Mouse (Mus musculus) testis, postnatal 14 days (tissue): ENCODE measurements around the gene Rpe.
"Not testable (repeated sequence)": the region's sequence is repeated elsewhere in the genome, so short reads cannot be mapped to it uniquely, and the experiment has no call there.

Experiments
- DNase-seq: peaks from one replicate; pipeline ENCODE4 v3.0.0; 2021; ENCODE audit warnings: low spot score

Rpe gene

GRCm38 (mm10) chr1:66700693-66701575, at the start of gene Rpe:
Gene Rpe (plus strand): TSS chr1:66700831.
- peak; percentile 93 for DNase-seq

DNA sequence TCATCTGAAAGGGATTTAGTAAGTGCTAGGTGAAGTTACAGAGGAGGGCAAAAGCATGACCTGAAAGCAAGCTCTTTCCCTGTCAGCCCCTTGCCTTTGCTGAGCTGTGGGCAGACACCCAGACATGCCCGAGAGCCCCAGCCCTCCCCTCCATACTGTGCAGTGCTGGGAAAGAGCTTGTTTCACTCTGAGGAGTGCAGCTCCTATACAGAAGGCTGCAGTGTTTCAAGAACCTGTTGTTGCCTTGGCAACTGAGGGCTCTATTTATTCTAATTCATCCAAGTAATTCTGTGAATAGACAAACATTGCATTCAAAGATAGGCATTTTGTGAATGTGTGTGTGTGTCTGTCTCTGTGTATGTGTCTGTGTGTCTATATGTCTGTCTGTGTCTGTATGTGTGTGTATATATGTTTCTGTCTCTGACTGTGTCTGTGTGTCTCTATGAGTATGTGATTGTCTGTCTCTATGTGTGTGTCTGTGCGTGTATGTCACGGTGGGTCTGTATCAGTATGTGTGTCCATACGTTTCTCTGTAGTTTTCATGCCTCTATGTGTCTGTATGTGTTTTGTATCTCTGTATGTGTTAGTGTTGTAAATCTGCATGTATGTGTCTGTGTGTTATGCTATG, 45.4 kb upstream of the Rpe start:
- DNase-seq = no peak

DNA sequence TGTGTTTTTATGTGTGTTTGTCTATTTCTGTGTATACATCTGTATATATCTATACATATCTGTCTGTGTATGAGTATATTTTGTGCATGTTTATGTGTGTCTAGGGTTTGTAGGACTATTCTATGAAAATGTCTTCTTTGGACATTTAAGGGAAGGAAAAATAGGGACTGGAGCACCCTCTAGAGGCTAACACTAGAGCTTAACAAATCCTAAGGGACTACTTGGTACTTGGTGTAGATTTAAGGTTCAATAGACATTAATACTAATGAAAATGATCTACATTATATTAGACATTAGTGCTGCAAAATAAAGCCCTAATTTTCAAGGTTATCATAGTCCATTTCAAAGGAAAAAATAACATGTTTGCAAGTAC, 44.9 kb upstream of the Rpe start:
- DNase-seq = no peak

DNA sequence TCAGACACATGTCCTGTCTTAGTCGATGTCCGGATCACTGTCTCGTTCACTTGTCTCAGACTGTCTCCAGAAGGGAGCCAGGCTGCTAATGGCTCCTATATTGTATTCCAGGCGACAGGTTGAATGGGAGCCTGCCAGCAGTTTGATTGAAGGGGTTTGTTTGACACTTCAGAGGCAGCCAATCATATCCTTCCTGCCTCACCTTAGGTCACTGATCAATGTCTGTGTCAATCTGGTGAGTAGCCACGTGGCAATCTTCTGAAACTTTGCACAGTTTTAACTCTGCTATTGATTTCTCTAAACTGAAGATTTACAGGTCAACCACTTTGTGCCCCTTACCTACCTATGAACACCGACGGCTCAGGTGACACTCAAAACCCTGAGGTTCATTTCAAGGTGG, 29.2 kb upstream of the Rpe start:
- no peak for DNase-seq

DNA sequence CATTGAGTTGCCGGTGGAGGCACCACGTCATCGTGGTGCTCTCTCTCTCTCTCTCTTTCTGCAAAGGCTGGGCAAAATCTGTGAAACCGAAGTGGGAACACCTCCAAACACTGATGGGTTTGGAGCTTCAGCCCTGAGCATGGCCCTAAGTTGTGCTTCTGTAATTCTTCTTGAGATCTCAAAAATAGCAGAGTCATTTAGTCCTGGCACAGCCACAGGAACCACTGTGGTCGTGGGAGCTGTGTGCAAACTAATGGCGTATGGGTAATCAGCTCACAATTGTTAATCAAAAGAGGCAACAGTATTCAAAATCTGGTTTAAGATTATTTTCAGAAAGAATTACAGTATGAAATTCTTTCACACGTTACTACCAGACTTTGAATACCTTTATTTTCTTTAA, 27.8 kb upstream of the Rpe start:
- DNase-seq = no peak

DNA sequence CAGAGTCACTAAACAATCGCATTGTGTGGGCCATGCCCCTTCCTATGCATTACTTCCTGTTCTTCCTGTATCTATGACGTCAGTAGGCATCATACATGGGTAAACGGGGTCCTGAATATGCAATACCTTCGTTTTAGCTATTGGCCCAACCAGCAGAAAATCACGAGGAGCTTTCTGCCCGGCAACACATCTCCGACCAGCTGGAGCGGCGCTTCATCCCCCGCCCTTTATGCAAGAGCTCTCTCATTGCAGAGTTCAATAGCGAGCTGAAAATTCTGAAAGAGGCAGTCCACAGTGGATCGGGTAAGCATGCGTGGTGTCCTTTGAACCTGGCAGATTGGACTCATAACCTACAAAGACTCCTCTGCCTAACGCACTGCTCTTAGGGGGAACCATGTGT, 22.7 kb upstream of the Rpe start:
- no peak for DNase-seq

DNA sequence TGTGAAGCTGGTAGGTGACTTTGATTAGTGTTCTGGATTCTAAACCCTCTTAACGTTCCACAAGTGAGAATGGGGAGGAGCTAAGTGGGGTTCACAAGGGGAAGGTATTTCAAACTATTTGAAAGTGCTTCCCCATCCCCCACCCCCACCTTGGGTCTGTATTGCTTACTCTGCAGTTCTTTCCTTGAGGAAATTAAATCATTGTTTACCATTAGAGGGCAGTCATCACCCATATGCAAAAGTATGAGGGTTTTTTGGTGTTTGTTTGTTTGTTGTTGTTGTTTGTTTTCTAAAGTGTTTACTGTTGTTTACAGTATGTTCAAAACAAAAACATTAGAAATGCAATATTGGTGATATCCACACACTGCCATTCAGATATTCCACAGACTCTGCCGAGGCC, 22.0 kb upstream of the Rpe start:
- no peak for DNase-seq

DNA sequence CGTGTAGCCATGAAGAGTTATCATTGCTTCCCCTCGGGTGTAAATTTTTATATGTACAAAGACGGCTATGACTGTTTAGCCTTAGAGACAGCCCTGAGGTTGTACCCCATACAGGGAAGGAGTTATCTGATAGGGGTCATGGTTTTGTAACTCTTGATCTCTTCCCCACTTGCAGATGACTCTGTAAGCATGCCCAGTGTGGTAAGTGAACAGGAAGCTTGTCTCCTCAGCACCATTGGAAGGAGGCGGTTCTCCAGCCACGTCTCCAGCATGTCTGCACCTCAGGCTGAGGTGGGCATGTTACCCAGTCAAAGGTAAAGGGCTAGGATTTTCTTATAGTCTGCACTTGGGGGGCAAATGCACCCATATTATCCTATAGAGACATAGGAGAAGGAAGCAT, 17.7 kb upstream of the Rpe start:
- DNase-seq = no peak

- no peak for DNase-seq
Measured at GRCm38 (mm10) chr1:66691772-66692171, 8.9 kb upstream of the Rpe start.

- no peak for DNase-seq
Measured at GRCm38 (mm10) chr1:66692308-66692707, 8.3 kb upstream of the Rpe start.

GRCm38 (mm10) chr1:66692780-66693392, 7.7 kb upstream of the Rpe start:
- DNase-seq = no peak

DNA sequence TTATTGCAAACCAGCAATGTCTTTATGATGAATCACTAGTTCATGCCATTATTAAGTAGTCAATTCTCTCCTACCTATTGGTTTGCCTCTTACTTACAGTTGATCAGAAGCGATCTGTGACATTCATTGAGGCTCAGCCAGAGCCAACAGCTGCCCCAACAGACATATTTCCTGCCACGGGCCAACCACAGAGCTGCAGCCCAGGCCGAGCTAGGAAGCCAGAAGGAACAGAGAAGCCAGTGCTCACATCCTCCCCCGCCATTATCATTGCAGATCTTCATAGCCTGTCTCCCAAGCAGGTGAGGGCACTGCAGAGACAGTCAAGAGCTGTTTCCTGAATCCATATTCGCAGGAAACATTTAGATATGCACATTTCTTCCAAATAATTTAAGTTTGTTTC, 6.4 kb upstream of the Rpe start:
- DNase-seq = no peak

- DNase-seq = no peak
Measured at GRCm38 (mm10) chr1:66695296-66695695, 5.3 kb upstream of the Rpe start.

GRCm38 (mm10) chr1:66699630-66700029, 1.0 kb upstream of the Rpe start:
- DNase-seq = not testable (repeated sequence)

DNA sequence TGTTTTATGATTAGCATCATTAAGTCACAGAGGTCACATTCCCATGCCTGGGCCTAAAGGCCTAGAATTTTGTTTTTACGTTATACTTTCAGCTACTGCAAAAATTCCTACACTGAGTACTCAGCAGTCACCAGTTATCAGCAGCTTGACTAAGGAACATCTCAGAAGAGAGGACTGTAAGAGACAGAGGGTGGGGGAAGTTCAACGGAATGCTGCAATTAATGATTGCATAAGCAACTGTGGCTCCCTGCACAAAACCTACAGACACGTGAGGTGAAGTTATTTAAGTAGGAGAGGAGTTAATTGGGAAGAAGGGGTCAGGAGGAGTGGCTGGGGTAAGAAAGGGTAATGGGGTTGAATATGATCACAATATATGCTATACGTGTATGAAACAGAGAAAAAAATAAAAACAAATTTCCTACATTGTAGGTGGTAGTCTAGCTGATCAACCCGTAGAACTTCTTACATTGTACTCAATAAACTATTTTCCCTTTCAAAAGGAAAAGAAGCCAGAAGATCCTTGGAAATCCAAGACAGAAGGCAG, 410 bp upstream of the Rpe start:
- DNase-seq = no peak

GRCm38 (mm10) chr1:66701576-66701940, 927 bp downstream of the Rpe start:
- DNase-seq = no peak

- DNase-seq = no peak
Measured at GRCm38 (mm10) chr1:66702623-66703345, 2.2 kb downstream of the Rpe start.

- DNase-seq = no peak
Measured at GRCm38 (mm10) chr1:66704523-66704922, 3.9 kb downstream of the Rpe start.

- DNase-seq = no peak
Measured at GRCm38 (mm10) chr1:66712859-66713258, 12.2 kb downstream of the Rpe start.

GRCm38 (mm10) chr1:66730581-66730980, 29.9 kb downstream of the Rpe start:
- no peak for DNase-seq

GRCm38 (mm10) chr1:66768764-66769163, 68.1 kb downstream of the Rpe start:
- DNase-seq = no peak
